Mouse (Mus musculus) E14TG2a.4 (cell line): ENCODE measurements around the gene Cdc42ep3.

ENCODE experiments used
- H3K27me3 ChIP-seq: 2 replicates; pipeline ENCODE4 v1.6.1; 2014; ENCODE audit warnings: low read length, control low read depth; ENCODE audit not compliant: insufficient read depth
- H3K36me3 ChIP-seq: 2 replicates; pipeline ENCODE4 v1.6.1; 2014; ENCODE audit warnings: low read length, control low read depth; ENCODE audit not compliant: insufficient read depth
- H3K4me1 ChIP-seq: replicated peaks from 2 replicates; pipeline ENCODE4 v1.6.1; 2014; ENCODE audit warnings: low read depth, low read length, control low read depth
- H3K4me3 ChIP-seq: replicated peaks from 2 replicates; pipeline ENCODE4 v1.5.1; 2014; ENCODE audit warnings: mild to moderate bottlenecking, low read length
- H3K9me3 ChIP-seq: 2 replicates; pipeline ENCODE4 v1.6.1; 2014; ENCODE audit warnings: low read length, control low read depth
- CTCF ChIP-seq: conservative IDR thresholded peaks from 2 replicates; pipeline ENCODE4 v1.5.1; 2014; ENCODE audit warnings: low read length
- NANOG ChIP-seq: IDR thresholded peaks from 2 replicates; pipeline ENCODE4 v1.6.1; 2014; ENCODE audit warnings: borderline replicate concordance, low read length, mixed read lengths
- POU5F1 ChIP-seq: IDR thresholded peaks from 2 replicates; pipeline ENCODE4 v1.6.1; 2014; ENCODE audit warnings: low read length, borderline replicate concordance

The Cdc42ep3 gene

DNA sequence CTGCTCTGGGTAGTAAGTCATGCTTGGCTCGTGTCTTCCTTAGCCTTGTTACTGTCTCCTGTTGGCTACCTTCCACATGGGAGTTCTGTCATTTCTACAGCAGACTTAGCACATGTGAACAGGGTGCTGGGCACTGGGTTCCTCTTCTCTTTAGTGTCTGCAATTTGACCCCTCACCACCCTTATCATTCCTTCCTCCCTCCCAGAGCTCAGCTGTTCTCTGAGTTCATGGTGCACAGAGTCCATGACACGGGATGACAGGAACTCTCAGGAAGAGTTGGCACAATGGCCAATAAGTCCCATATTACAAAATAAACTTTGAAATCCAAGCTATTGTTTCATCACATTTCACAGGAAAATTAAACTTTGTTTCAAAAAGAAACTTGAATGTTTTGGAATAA, 64.2 kb downstream of the Cdc42ep3 start:
- H3K27me3 ChIP-seq = no peaks in the 10 kb centered on the region
- H3K4me3 ChIP-seq = no peak overlapping the region
- no peaks in the 10 kb centered on the region for H3K9me3 ChIP-seq
- no peaks in the 10 kb centered on the region for H3K4me1 ChIP-seq
- no peaks in the 10 kb centered on the region for H3K36me3 ChIP-seq
- TF ChIP-seq CTCF (no peak), POU5F1 (no peak), NANOG (no peak)

DNA sequence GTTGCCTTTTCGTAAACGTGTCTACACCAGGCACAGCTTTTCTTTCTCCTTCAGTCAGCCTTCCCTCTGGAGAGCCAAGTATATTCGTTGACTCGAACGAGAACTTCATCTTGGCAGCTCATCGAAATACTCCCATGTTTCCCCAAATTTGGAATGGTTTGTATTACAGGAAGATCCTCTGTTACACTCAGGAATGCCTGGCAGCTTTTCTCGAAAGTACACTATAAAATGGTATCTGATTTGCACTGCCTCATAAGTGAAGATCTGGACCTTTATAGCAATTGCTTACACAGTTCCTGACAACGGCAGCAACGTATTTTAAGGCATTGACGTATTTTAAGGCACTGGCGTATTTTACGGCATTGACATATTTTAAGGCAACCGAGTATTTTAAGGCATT, 67.6 kb downstream of the Cdc42ep3 start:
- no peak for TF ChIP-seq NANOG
- no peak for TF ChIP-seq POU5F1
- TF ChIP-seq CTCF = no peak
- no peaks in the 10 kb centered on the region for H3K9me3 ChIP-seq
- no peak overlapping the region for H3K4me3 ChIP-seq
- H3K36me3 ChIP-seq = no peaks in the 10 kb centered on the region
- H3K4me1 ChIP-seq = 0 out of 2 replicates have a peak, but pooled peaks cover 3% of the 10 kb centered on the region
- H3K27me3 ChIP-seq = no peaks in the 10 kb centered on the region

DNA sequence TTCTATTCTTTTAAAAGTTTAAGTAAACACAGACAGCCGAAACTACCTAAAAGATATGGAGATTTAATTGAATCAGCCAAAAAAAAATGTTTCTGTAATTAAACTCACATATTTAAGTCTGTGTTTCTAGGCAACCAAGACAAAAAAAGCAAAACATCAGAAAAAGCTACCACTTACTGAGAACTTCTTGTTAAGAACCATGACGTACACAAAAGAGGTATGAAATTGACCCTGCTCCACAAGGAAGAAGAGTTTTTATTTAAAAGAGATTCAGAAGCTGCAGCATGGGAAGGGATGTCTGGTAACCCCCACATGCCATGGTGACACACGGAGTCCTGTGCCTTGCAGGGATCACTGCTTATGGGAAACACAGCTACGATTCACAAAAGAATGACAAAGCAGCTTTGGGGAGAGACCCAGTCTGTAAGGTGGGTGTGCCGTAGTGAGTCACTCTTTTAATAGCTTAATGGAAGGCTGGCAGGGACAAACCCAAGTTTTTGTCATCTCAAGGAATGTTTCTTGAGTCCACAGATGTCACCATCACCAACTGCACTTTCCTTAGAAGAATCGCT, 69.8 kb downstream of the Cdc42ep3 start:
- 0 out of 2 replicates have a peak, but pooled peaks cover 3% of the 10 kb centered on the region for H3K4me1 ChIP-seq
- H3K9me3 ChIP-seq = no peaks in the 10 kb centered on the region
- H3K4me3 ChIP-seq = no peak overlapping the region
- no peaks in the 10 kb centered on the region for H3K36me3 ChIP-seq
- TF ChIP-seq POU5F1 (no peak), NANOG (no peak), CTCF (no peak)
- H3K27me3 ChIP-seq = no peaks in the 10 kb centered on the region
